Mouse (Mus musculus) heart, adult 2 months (tissue): ENCODE measurements at regions not wholly inside any gene's neighbourhood (a gene's known extent, or its start where the extent isn't known, plus 50 kb on each side); places are given as distances from the start of the nearest gene placed in this dataset.

Source experiments
- CTCF ChIP-seq: fragments of 200-600 bp; IDR thresholded peaks from 2 replicates; pipeline ENCODE4 v1.8.1; 2022; ENCODE audit warnings: antibody characterized with exemption, mild to moderate bottlenecking, moderate library complexity
- EP300 ChIP-seq: fragments of 200-500 bp; IDR thresholded peaks from 2 replicates; pipeline ENCODE4 v1.6.1; 2011; ENCODE audit warnings: low read depth, low read length, control low read depth; ENCODE audit not compliant: insufficient read depth
- POLR2A ChIP-seq: fragments of 200-500 bp; IDR thresholded peaks from 2 replicates; pipeline ENCODE4 v1.6.1; 2011; ENCODE audit warnings: mild to moderate bottlenecking, low read depth, low read length, control low read depth; ENCODE audit not compliant: insufficient read depth

DNA sequence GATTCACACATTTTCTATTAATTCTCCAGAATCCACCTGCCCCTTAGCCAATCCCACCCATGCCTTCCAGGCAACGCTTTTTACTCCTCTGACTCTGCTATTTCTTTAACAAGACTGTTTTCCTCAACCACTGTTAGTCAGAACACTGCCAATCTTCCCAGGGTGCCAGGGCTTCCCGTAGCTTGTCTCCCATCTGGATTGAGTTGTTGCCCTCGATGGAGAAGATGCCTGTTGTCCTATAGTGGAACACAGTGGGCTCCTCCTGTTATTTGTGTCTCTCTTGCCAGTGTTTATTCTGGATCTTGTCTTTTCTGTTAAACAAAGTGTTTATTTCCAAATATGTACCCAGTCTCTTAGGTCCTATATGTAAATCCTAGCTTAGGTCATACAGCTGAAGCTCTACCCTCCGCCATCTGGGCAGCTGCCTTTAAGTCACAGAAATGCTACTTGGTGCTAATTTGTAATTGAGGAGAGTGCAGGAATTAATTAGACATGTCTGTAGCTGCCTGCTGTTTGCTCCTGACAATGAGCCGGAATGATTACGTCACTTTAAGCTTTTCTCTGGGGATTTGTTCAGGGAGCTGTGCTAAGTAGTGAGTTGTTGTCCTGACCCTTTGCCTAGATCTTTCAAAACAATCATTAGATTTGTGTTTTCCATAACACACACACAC, 115.3 kb upstream of the Xpo1 start:
- no peak for TF ChIP-seq CTCF
- no peak for TF ChIP-seq POLR2A
- no peak for TF ChIP-seq EP300
